8 mouse cellular contexts compared by ENCODE assay signal in the genomic region with DNA sequence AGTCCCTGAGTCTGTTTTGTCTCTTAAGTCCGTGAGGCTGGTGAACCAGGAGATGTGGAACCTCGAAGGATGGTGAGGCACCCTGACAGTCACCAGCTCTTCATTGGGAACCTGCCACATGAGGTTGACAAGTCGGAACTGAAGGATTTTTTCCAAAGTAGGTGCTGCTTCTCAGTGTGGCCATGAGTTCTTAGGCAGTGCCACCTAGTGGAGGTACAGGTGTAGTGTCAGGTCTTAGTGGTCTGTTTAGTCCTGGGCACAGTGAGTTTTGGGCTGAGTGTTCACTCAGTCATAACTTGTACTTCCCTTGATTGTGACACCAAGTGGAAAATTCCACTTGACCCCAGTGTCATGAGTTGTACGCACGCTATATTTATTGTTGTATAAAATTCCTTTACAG. TPM values are rescaled to one million over a fixed set of nuclear protein-coding genes. Genes with fewer than 3 reads are reported as not detected.
DNase-seq lines count a peak whose midpoint lies in the region; ATAC-seq lines count a peak whose summit lies in the region.

No protein-coding gene starts in this region.

- WGBS in intestine, embryonic 15.5 days, result 54% methylated on average over 5 of the region's 5 CpGs
- WGBS in liver, embryonic 12.5 days (ENCODE audit: insufficient replicate concordance), result 57% methylated on average over 5 of the region's 5 CpGs

- no peak overlapping the region for H3K27ac ChIP-seq in intestine, embryonic 15.5 days
- H3K27ac ChIP-seq in liver, embryonic 12.5 days, result no peak overlapping the region

- ATAC-seq in intestine, embryonic 15.5 days, result peak; percentile 47; the same call in 1 of the 2 replicates
- ATAC-seq in liver, embryonic 12.5 days, result 0 out of 2 replicates have a peak, but pooled peaks have one; percentile 39
- peak; percentile 72 for ATAC-seq in neutrophil, adult 5-6 weeks (ENCODE audit: extremely low read depth, insufficient number of reproducible peaks, low FRiP score, poor library complexity, severe bottlenecking)

- H3K27me3 ChIP-seq in intestine, embryonic 15.5 days (replicated peaks), result no peaks in the 10 kb centered on the region
- no peaks in the 10 kb centered on the region for H3K27me3 ChIP-seq in liver, embryonic 12.5 days (replicated peaks)

- H3K4me3 ChIP-seq in intestine, embryonic 15.5 days (replicated peaks), result no peak overlapping the region
- no peak overlapping the region for H3K4me3 ChIP-seq in liver, embryonic 12.5 days

- no peaks in the 10 kb centered on the region for H3K9me3 ChIP-seq in intestine, embryonic 15.5 days
- H3K9me3 ChIP-seq in liver, embryonic 12.5 days (replicated peaks), result no peaks in the 10 kb centered on the region

- H3K4me1 ChIP-seq in intestine, embryonic 15.5 days (replicated peaks), result no peaks in the 10 kb centered on the region
- no peaks in the 10 kb centered on the region for H3K4me1 ChIP-seq in liver, embryonic 12.5 days

- peaks cover 43% of the 10 kb centered on the region for H3K36me3 ChIP-seq in intestine, embryonic 15.5 days
- H3K36me3 ChIP-seq in liver, embryonic 12.5 days, result peaks cover 99% of the 10 kb centered on the region

- DNase-seq in layer of hippocampus, adult 11-12 months (ENCODE audit: low spot score), result peak; percentile 26
- no peak for DNase-seq in layer of hippocampus, adult 9-10 months (ENCODE audit: low spot score)
- DNase-seq in WW6 (ENCODE audit: low read depth, low spot score), result peak; percentile 52
- DNase-seq in embryo, embryonic 11 days, result peak; percentile 68
- no peak for DNase-seq in ovary, postnatal 10 days (ENCODE audit: low spot score)

- H3K9ac ChIP-seq in intestine, embryonic 15.5 days, result no peak overlapping the region
- H3K9ac ChIP-seq in liver, embryonic 12.5 days, result no peak overlapping the region

- no peak overlapping the region for H3K4me2 ChIP-seq in intestine, embryonic 15.5 days (replicated peaks)
- no peak overlapping the region for H3K4me2 ChIP-seq in liver, embryonic 12.5 days

RNA-seq across cellular contexts. Expression of a gene that starts 28.4 kb away (rescaled TPM):
- 163 and 179 TPM in 2 replicates for polyA plus RNA-seq in intestine, embryonic 15.5 days (2015; fragmentation: Nextera tagmentation; extraction: Ambion mirVana)
- polyA plus RNA-seq in liver, embryonic 12.5 days (2016; fragmentation: Nextera tagmentation; extraction: Ambion mirVana), result 136 TPM in 2 replicates
- 48.6 and 49.8 TPM in 2 replicates for total RNA-seq in neutrophil, adult 5-6 weeks (2017)

RNA-seq across cellular contexts. Expression of a gene that starts 36.8 kb away (rescaled TPM):
- polyA plus RNA-seq in intestine, embryonic 15.5 days (2015; fragmentation: Nextera tagmentation; extraction: Ambion mirVana), result 370 and 402 TPM in 2 replicates
- 203 and 210 TPM in 2 replicates for polyA plus RNA-seq in liver, embryonic 12.5 days (2016; fragmentation: Nextera tagmentation; extraction: Ambion mirVana)
- total RNA-seq in neutrophil, adult 5-6 weeks (2017), result 50.4 and 53.9 TPM in 2 replicates

Comparison
In these comparisons a context has a peak if more than half of its experiments do, and no peak if none do; other contexts are left out.
1. DNase-seq: peak in layer of hippocampus, adult 11-12 months (single experiment), WW6 (single experiment) and embryo, embryonic 11 days (single experiment); none in layer of hippocampus, adult 9-10 months (single experiment) and ovary, postnatal 10 days (single experiment).
2. Peak in every context shown above with its lines, with median percentiles within 50 percentile points of each other: ATAC-seq.